Mouse (Mus musculus): Measurements from ENCODE around the gene Plekhg1. TPM values are rescaled to one million over a fixed set of nuclear protein-coding genes. Genes with fewer than 3 reads are reported as not detected.

Plekhg1 gene
- polyA plus RNA-seq, 2 experiments: 14.3 to 20.9 TPM

- no peak overlapping the region for H3K9ac ChIP-seq (ENCODE audit: low read depth, low read length, severe bottlenecking)
- no peak overlapping the region for H3K4me3 ChIP-seq (replicated peaks; ENCODE audit: low read length)
- H3K27ac ChIP-seq (replicated peaks; ENCODE audit: low read depth, low read length): no peak overlapping the region
- no peaks in the 10 kb centered on the region for H3K9me3 ChIP-seq (ENCODE audit: control insufficient read depth, low read length)
- no peak overlapping the region for H3K4me2 ChIP-seq (replicated peaks; ENCODE audit: low read depth, low read length, severe bottlenecking)
- WGBS: 86% methylated on average over 7 of the region's 7 CpGs
- H3K4me1 ChIP-seq (ENCODE audit: control insufficient read depth, insufficient read depth, low read length): no peaks in the 10 kb centered on the region
- no peak for TF ChIP-seq POLR2A (IDR thresholded peaks at IDR 0.05; ENCODE audit: borderline replicate concordance, extremely low read depth, insufficient read depth, insufficient read length)
- peaks cover 20% of the 10 kb centered on the region for H3K36me3 ChIP-seq (ENCODE audit: control insufficient read depth, insufficient read depth, low read length)
- DNase-seq (ENCODE audit: low spot score) (no peak), ATAC-seq (ENCODE audit: low FRiP score, low read depth) (no peak)
- H3K27me3 ChIP-seq (ENCODE audit: control insufficient read depth, insufficient read depth, low read length): no peaks in the 10 kb centered on the region
Measured at GRCm38 (mm10) chr10:3947346-3947745, 207.2 kb downstream of the Plekhg1 start.

GRCm38 (mm10) chr10:3949306-3949705, 209.1 kb downstream of the Plekhg1 start:
- DNase-seq (ENCODE audit: low spot score): no peak
- Histone ChIP-seq H3K27me3 (ENCODE audit: control insufficient read depth, insufficient read depth, low read length) (no peaks in the 10 kb centered on the region), H3K4me3 (replicated peaks; ENCODE audit: low read length) (no peak overlapping the region), H3K36me3 (ENCODE audit: control insufficient read depth, insufficient read depth, low read length) (peaks cover 27% of the 10 kb centered on the region), H3K27ac (replicated peaks; ENCODE audit: low read depth, low read length) (no peak overlapping the region), H3K9ac (ENCODE audit: low read depth, low read length, severe bottlenecking) (no peak overlapping the region), H3K4me2 (replicated peaks; ENCODE audit: low read depth, low read length, severe bottlenecking) (no peak overlapping the region), H3K9me3 (ENCODE audit: control insufficient read depth, low read length) (no peaks in the 10 kb centered on the region), H3K4me1 (ENCODE audit: control insufficient read depth, insufficient read depth, low read length) (no peaks in the 10 kb centered on the region)
- no peak for TF ChIP-seq POLR2A (IDR thresholded peaks at IDR 0.05; ENCODE audit: borderline replicate concordance, extremely low read depth, insufficient read depth, insufficient read length)
- no peak for ATAC-seq (ENCODE audit: low FRiP score, low read depth)
- WGBS: 86% methylated on average over 6 of the region's 6 CpGs

GRCm38 (mm10) chr10:3956471-3956870, 216.3 kb downstream of the Plekhg1 start:
- H3K27me3 ChIP-seq (ENCODE audit: control insufficient read depth, insufficient read depth, low read length): no peaks in the 10 kb centered on the region
- H3K9ac ChIP-seq (ENCODE audit: low read depth, low read length, severe bottlenecking): no peak overlapping the region
- peaks cover 37% of the 10 kb centered on the region for H3K36me3 ChIP-seq (ENCODE audit: control insufficient read depth, insufficient read depth, low read length)
- no peak overlapping the region for H3K4me2 ChIP-seq (replicated peaks; ENCODE audit: low read depth, low read length, severe bottlenecking)
- DNase-seq (ENCODE audit: low spot score) (no peak), ATAC-seq (ENCODE audit: low FRiP score, low read depth) (no peak)
- no peak overlapping the region for H3K4me3 ChIP-seq (replicated peaks; ENCODE audit: low read length)
- TF ChIP-seq POLR2A (IDR thresholded peaks at IDR 0.05; ENCODE audit: borderline replicate concordance, extremely low read depth, insufficient read depth, insufficient read length): no peak
- 89% methylated on average over 22 of the region's 22 CpGs for WGBS
- no peaks in the 10 kb centered on the region for H3K9me3 ChIP-seq (ENCODE audit: control insufficient read depth, low read length)
- H3K4me1 ChIP-seq (ENCODE audit: control insufficient read depth, insufficient read depth, low read length): no peaks in the 10 kb centered on the region
- H3K27ac ChIP-seq (replicated peaks; ENCODE audit: low read depth, low read length): no peak overlapping the region

GRCm38 (mm10) chr10:3958591-3958990, 218.4 kb downstream of the Plekhg1 start:
- 79% methylated on average over 5 of the region's 5 CpGs for WGBS
- Histone ChIP-seq H3K4me3 (replicated peaks; ENCODE audit: low read length) (no peak overlapping the region), H3K27me3 (ENCODE audit: control insufficient read depth, insufficient read depth, low read length) (no peaks in the 10 kb centered on the region), H3K36me3 (ENCODE audit: control insufficient read depth, insufficient read depth, low read length) (peaks cover 39% of the 10 kb centered on the region), H3K4me2 (replicated peaks; ENCODE audit: low read depth, low read length, severe bottlenecking) (no peak overlapping the region), H3K4me1 (ENCODE audit: control insufficient read depth, insufficient read depth, low read length) (no peaks in the 10 kb centered on the region), H3K9ac (ENCODE audit: low read depth, low read length, severe bottlenecking) (no peak overlapping the region), H3K9me3 (ENCODE audit: control insufficient read depth, low read length) (no peaks in the 10 kb centered on the region), H3K27ac (replicated peaks; ENCODE audit: low read depth, low read length) (no peak overlapping the region)
- no peak for TF ChIP-seq POLR2A (IDR thresholded peaks at IDR 0.05; ENCODE audit: borderline replicate concordance, extremely low read depth, insufficient read depth, insufficient read length)
- DNase-seq (ENCODE audit: low spot score): no peak
- no peak for ATAC-seq (ENCODE audit: low FRiP score, low read depth)

- Histone ChIP-seq H3K4me2 (replicated peaks; ENCODE audit: low read depth, low read length, severe bottlenecking) (no peak overlapping the region), H3K27me3 (ENCODE audit: control insufficient read depth, insufficient read depth, low read length) (no peaks in the 10 kb centered on the region), H3K36me3 (ENCODE audit: control insufficient read depth, insufficient read depth, low read length) (peaks cover 15% of the 10 kb centered on the region), H3K9me3 (ENCODE audit: control insufficient read depth, low read length) (no peaks in the 10 kb centered on the region), H3K27ac (replicated peaks; ENCODE audit: low read depth, low read length) (no peak overlapping the region), H3K4me3 (replicated peaks; ENCODE audit: low read length) (no peak overlapping the region), H3K9ac (ENCODE audit: low read depth, low read length, severe bottlenecking) (no peak overlapping the region), H3K4me1 (ENCODE audit: control insufficient read depth, insufficient read depth, low read length) (no peaks in the 10 kb centered on the region)
- WGBS: 46% methylated on average over 3 of the region's 3 CpGs
- no peak for TF ChIP-seq POLR2A (IDR thresholded peaks at IDR 0.05; ENCODE audit: borderline replicate concordance, extremely low read depth, insufficient read depth, insufficient read length)
- DNase-seq (ENCODE audit: low spot score) (no peak), ATAC-seq (ENCODE audit: low FRiP score, low read depth) (no peak)
Measured at GRCm38 (mm10) chr10:3969026-3969425, 228.9 kb downstream of the Plekhg1 start.

- DNase-seq (ENCODE audit: low spot score) (no peak), ATAC-seq (ENCODE audit: low FRiP score, low read depth) (no peak)
- TF ChIP-seq POLR2A (IDR thresholded peaks at IDR 0.05; ENCODE audit: borderline replicate concordance, extremely low read depth, insufficient read depth, insufficient read length): no peak
- Histone ChIP-seq H3K4me3 (replicated peaks; ENCODE audit: low read length) (no peak overlapping the region), H3K27ac (replicated peaks; ENCODE audit: low read depth, low read length) (0 out of 2 replicates have a peak overlapping the region, but pooled peaks have one; percentile 89), H3K9me3 (ENCODE audit: control insufficient read depth, low read length) (no peaks in the 10 kb centered on the region), H3K9ac (ENCODE audit: low read depth, low read length, severe bottlenecking) (no peak overlapping the region), H3K36me3 (ENCODE audit: control insufficient read depth, insufficient read depth, low read length) (no peaks in the 10 kb centered on the region), H3K4me2 (replicated peaks; ENCODE audit: low read depth, low read length, severe bottlenecking) (peak overlapping the region; percentile 95), H3K4me1 (ENCODE audit: control insufficient read depth, insufficient read depth, low read length) (peaks cover 12% of the 10 kb centered on the region; the same call in 1 of the 2 replicates), H3K27me3 (ENCODE audit: control insufficient read depth, insufficient read depth, low read length) (no peaks in the 10 kb centered on the region)
- WGBS: 80% methylated on average over 9 of the region's 9 CpGs
Measured at GRCm38 (mm10) chr10:3972237-3972636, 232.1 kb downstream of the Plekhg1 start.

All from limb, embryonic 14.5 days (tissue).